In the genomic region with DNA sequence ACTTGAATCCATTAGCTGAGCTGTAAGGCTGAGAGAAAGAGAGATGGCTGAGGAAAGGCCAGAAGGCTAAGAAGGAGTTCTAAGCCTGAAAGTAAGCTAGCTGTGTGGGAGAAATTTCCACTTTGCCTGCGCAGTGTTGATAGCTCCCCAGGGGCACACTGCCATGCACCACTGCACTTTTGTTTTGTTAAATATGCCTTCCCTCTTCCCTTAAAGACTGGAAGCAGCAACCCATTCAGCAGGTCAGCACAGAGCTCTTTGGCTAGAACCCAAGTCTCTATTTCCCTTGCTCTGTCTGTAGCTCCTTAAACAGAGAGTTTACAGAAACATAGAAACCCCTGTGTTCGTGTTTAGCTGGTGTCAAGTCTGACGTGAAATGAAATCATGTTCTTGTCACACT, we compare ENCODE assay signal across 14 mouse cellular contexts.
DNase-seq lines count a peak whose midpoint lies in the region; ATAC-seq and TF ChIP-seq lines count a peak whose summit lies in the region.
"Had no signal": no experiment of that assay in that cellular context is flagged by ENCODE, and none has a peak within 500 bp of the region (broad histone marks: within the 10 kb centered on the region; RNA-seq: fewer than 3 reads in every experiment).

No protein-coding gene starts in this region.

- no peaks in the 10 kb centered on the region for H3K36me3 ChIP-seq in embryonic facial prominence, embryonic 11.5 days (replicated peaks; ENCODE audit: control insufficient read depth, insufficient read depth, low read depth, low read length)
- H3K36me3 ChIP-seq in embryonic facial prominence, embryonic 10.5 days (replicated peaks) = no peaks in the 10 kb centered on the region
- H3K36me3 ChIP-seq in lung, embryonic 14.5 days (ENCODE audit: insufficient read depth) = no peaks in the 10 kb centered on the region
- H3K36me3 ChIP-seq in forebrain, embryonic 16.5 days (ENCODE audit: control insufficient read depth, insufficient read depth) = no peaks in the 10 kb centered on the region
- no peaks in the 10 kb centered on the region for H3K36me3 ChIP-seq in neural tube, embryonic 11.5 days (ENCODE audit: control insufficient read depth, insufficient read depth, low read length)

- peak; percentile 7 for DNase-seq in embryonic facial prominence, embryonic 11.5 days (ENCODE audit: low spot score)
- DNase-seq in embryonic facial prominence, embryonic 10.5 days (ENCODE audit: low spot score) = no peak
- peak; percentile 30 for DNase-seq in lung, embryonic 14.5 days
- no peak for DNase-seq in lung, postnatal 10 days
- peak; percentile 31 for DNase-seq in neural tube, embryonic 11.5 days (ENCODE audit: low spot score)
- DNase-seq in left cerebral cortex, adult 9 months (ENCODE audit: low spot score in 2 of 2) = no peak
- no peak for DNase-seq in spleen, adult 12 weeks (ENCODE audit: low spot score)
- DNase-seq: adrenal gland, postnatal 25 days; cerebellum, postnatal 36 days; left cerebral cortex, postnatal 4 days; right cerebral cortex, adult 18-20 months had no signal

- no peak for ATAC-seq in embryonic facial prominence, embryonic 11.5 days (replicated peaks; ENCODE audit: insufficient number of reproducible peaks, low FRiP score, low TSS enrichment, low read depth)
- peak; percentile 31; the same call in 1 of the 2 replicates for ATAC-seq in lung, embryonic 14.5 days (ENCODE audit: insufficient read depth)
- ATAC-seq in forebrain, embryonic 16.5 days = peak; percentile 77
- ATAC-seq in neural tube, embryonic 11.5 days (ENCODE audit: insufficient read depth, low FRiP score, low TSS enrichment) = no peak
- ATAC-seq: intestine, postnatal 0 days had no signal

- no peaks in the 10 kb centered on the region for H3K4me1 ChIP-seq in embryonic facial prominence, embryonic 11.5 days (ENCODE audit: control insufficient read depth, insufficient read depth, low read length)
- peaks cover 5% of the 10 kb centered on the region for H3K4me1 ChIP-seq in embryonic facial prominence, embryonic 10.5 days
- 0 out of 2 replicates have a peak, but pooled peaks cover 2% of the 10 kb centered on the region for H3K4me1 ChIP-seq in lung, embryonic 14.5 days (ENCODE audit: insufficient read depth)
- H3K4me1 ChIP-seq in forebrain, embryonic 16.5 days (replicated peaks; ENCODE audit: control insufficient read depth, insufficient read depth, low read length) = no peaks in the 10 kb centered on the region; the same call in 1 of the 2 replicates
- peaks cover 6% of the 10 kb centered on the region; the same call in 1 of the 2 replicates for H3K4me1 ChIP-seq in neural tube, embryonic 11.5 days (ENCODE audit: control insufficient read depth, insufficient read depth, low read length)

- H3K27me3 ChIP-seq in embryonic facial prominence, embryonic 11.5 days (ENCODE audit: control insufficient read depth, insufficient read depth, low read length) = no peaks in the 10 kb centered on the region
- no peaks in the 10 kb centered on the region for H3K27me3 ChIP-seq in embryonic facial prominence, embryonic 10.5 days (replicated peaks; ENCODE audit: low read depth, poor library complexity, severe bottlenecking)
- no peaks in the 10 kb centered on the region for H3K27me3 ChIP-seq in lung, embryonic 14.5 days (ENCODE audit: insufficient read depth, low read length)
- no peaks in the 10 kb centered on the region for H3K27me3 ChIP-seq in forebrain, embryonic 16.5 days (replicated peaks; ENCODE audit: control insufficient read depth, insufficient read depth, low read length)
- H3K27me3 ChIP-seq in neural tube, embryonic 11.5 days (ENCODE audit: control insufficient read depth, insufficient read depth, low read length) = no peaks in the 10 kb centered on the region

- no peak overlapping the region for H3K9ac ChIP-seq in embryonic facial prominence, embryonic 11.5 days (replicated peaks; ENCODE audit: low read length)
- no peak overlapping the region for H3K9ac ChIP-seq in lung, embryonic 14.5 days
- H3K9ac ChIP-seq in forebrain, embryonic 16.5 days (replicated peaks; ENCODE audit: low read depth, low read length) = no peak overlapping the region
- no peak overlapping the region for H3K9ac ChIP-seq in neural tube, embryonic 11.5 days (ENCODE audit: low read length)

- no peak for TF ChIP-seq CTCF in lung, embryonic 14.5 days (IDR thresholded peaks at IDR 0.05; ENCODE audit: low read depth)

- no peak overlapping the region for H3K27ac ChIP-seq in embryonic facial prominence, embryonic 11.5 days (replicated peaks; ENCODE audit: low read depth, low read length)
- no peak overlapping the region for H3K27ac ChIP-seq in embryonic facial prominence, embryonic 10.5 days (replicated peaks)
- no peak overlapping the region for H3K27ac ChIP-seq in lung, embryonic 14.5 days (ENCODE audit: low read depth)
- H3K27ac ChIP-seq in forebrain, embryonic 16.5 days (ENCODE audit: low read length) = no peak overlapping the region
- H3K27ac ChIP-seq in neural tube, embryonic 11.5 days (ENCODE audit: low read depth, low read length) = no peak overlapping the region
- H3K27ac ChIP-seq: macrophage had no signal

- no peaks in the 10 kb centered on the region for H3K9me3 ChIP-seq in embryonic facial prominence, embryonic 11.5 days (replicated peaks; ENCODE audit: control insufficient read depth, low read length)
- H3K9me3 ChIP-seq in embryonic facial prominence, embryonic 10.5 days = no peaks in the 10 kb centered on the region
- no peaks in the 10 kb centered on the region for H3K9me3 ChIP-seq in lung, embryonic 14.5 days (ENCODE audit: low read depth, low read length)
- no peaks in the 10 kb centered on the region for H3K9me3 ChIP-seq in forebrain, embryonic 16.5 days (ENCODE audit: control insufficient read depth, low read length)
- no peaks in the 10 kb centered on the region for H3K9me3 ChIP-seq in neural tube, embryonic 11.5 days (ENCODE audit: control insufficient read depth, low read length)

- no peak overlapping the region for H3K4me3 ChIP-seq in embryonic facial prominence, embryonic 11.5 days (ENCODE audit: low read depth, low read length)
- H3K4me3 ChIP-seq in embryonic facial prominence, embryonic 10.5 days = no peak overlapping the region
- H3K4me3 ChIP-seq in lung, embryonic 14.5 days (ENCODE audit: low read depth, low read length) = no peak overlapping the region
- no peak overlapping the region for H3K4me3 ChIP-seq in forebrain, embryonic 16.5 days (replicated peaks; ENCODE audit: low read length)
- no peak overlapping the region for H3K4me3 ChIP-seq in neural tube, embryonic 11.5 days (ENCODE audit: low read depth, low read length)

- WGBS in embryonic facial prominence, embryonic 11.5 days = 20% methylated on average over 3 of the region's 3 CpGs
- 23% methylated on average over 3 of the region's 3 CpGs for WGBS in embryonic facial prominence, embryonic 10.5 days
- 21% methylated on average over 3 of the region's 3 CpGs for WGBS in lung, embryonic 14.5 days
- 10% methylated on average over 3 of the region's 3 CpGs for WGBS in forebrain, embryonic 16.5 days
- 42% methylated on average over 3 of the region's 3 CpGs for WGBS in neural tube, embryonic 11.5 days

- H3K4me2 ChIP-seq in embryonic facial prominence, embryonic 11.5 days (ENCODE audit: low read depth, low read length) = no peak overlapping the region
- H3K4me2 ChIP-seq in lung, embryonic 14.5 days = no peak overlapping the region
- H3K4me2 ChIP-seq in forebrain, embryonic 16.5 days (ENCODE audit: low read length) = no peak overlapping the region
- no peak overlapping the region for H3K4me2 ChIP-seq in neural tube, embryonic 11.5 days (ENCODE audit: low read depth)

Comparison
In these comparisons a context has a peak if more than half of its experiments do, and no peak if none do; other contexts are left out.
1. DNase-seq: peak in embryonic facial prominence, embryonic 11.5 days (single experiment), lung, embryonic 14.5 days (single experiment) and neural tube, embryonic 11.5 days (single experiment); none in embryonic facial prominence, embryonic 10.5 days (single experiment), lung, postnatal 10 days (single experiment), left cerebral cortex, adult 9 months (0 of 2) and spleen, adult 12 weeks (single experiment).
2. ATAC-seq: peak in lung, embryonic 14.5 days (single experiment) and forebrain, embryonic 16.5 days (single experiment); none in embryonic facial prominence, embryonic 11.5 days (single experiment) and neural tube, embryonic 11.5 days (single experiment).